ENCODE assay signal across 25 mouse cellular contexts in genomic region chr12:50457151-50457550, GRCm38 (mm10).
"Had no signal": no experiment of that assay in that cellular context is flagged by ENCODE, and none has a peak within 500 bp of the region (broad histone marks: within the 10 kb centered on the region; RNA-seq: fewer than 3 reads in every experiment).

No protein-coding gene starts in this region.

- ATAC-seq: hindbrain, embryonic 16.5 days; intestine, embryonic 16.5 days; liver, embryonic 12.5 days had no signal

- H3K9me3 ChIP-seq: heart, embryonic 15.5 days; kidney, embryonic 15.5 days; limb, embryonic 13.5 days; limb, embryonic 15.5 days; liver, embryonic 12.5 days had no signal

- H3K4me2 ChIP-seq: heart, embryonic 11.5 days; heart, embryonic 13.5 days; heart, embryonic 15.5 days; hindbrain, embryonic 14.5 days; kidney, embryonic 15.5 days; limb, embryonic 13.5 days; limb, embryonic 15.5 days; liver, embryonic 12.5 days had no signal

- H3K4me1 ChIP-seq: heart, embryonic 15.5 days; kidney, embryonic 15.5 days; limb, embryonic 13.5 days; limb, embryonic 15.5 days; liver, embryonic 12.5 days had no signal

- H3K9ac ChIP-seq: heart, embryonic 13.5 days; heart, embryonic 15.5 days; hindbrain, embryonic 14.5 days; kidney, embryonic 15.5 days; limb, embryonic 13.5 days; limb, embryonic 15.5 days; liver, embryonic 12.5 days; liver, embryonic 14.5 days had no signal

- H3K27ac ChIP-seq: heart, adult 2 months; heart, embryonic 13.5 days; heart, embryonic 15.5 days; hindbrain, embryonic 14.5 days; kidney, embryonic 15.5 days; kidney, postnatal 0 days; limb, embryonic 13.5 days; limb, embryonic 15.5 days; liver, embryonic 12.5 days; liver, embryonic 14.5 days had no signal

- H3K27me3 ChIP-seq: heart, embryonic 13.5 days; heart, embryonic 15.5 days; kidney, embryonic 15.5 days; limb, embryonic 13.5 days; limb, embryonic 15.5 days; liver, embryonic 12.5 days had no signal

- H3K36me3 ChIP-seq: heart, embryonic 15.5 days; kidney, embryonic 15.5 days; limb, embryonic 13.5 days; limb, embryonic 15.5 days; liver, embryonic 12.5 days had no signal

- H3K4me3 ChIP-seq: heart, adult 2 months; heart, embryonic 13.5 days; heart, embryonic 15.5 days; kidney, embryonic 15.5 days; limb, embryonic 13.5 days; limb, embryonic 15.5 days; liver, embryonic 12.5 days had no signal

- DNase-seq: gastrocnemius, postnatal 14 days; gastrocnemius, postnatal 36 days; heart, adult 11 months; heart, adult 2 months; heart, postnatal 14 days; heart, postnatal 36 days; kidney, adult 11 months; kidney, adult 2 months; kidney, adult 9 months; kidney, postnatal 14 days; kidney, postnatal 36 days; layer of hippocampus, adult 9-11 months; layer of hippocampus, postnatal 36 days had no signal
